Mouse (Mus musculus): Measurements from ENCODE around the gene Hectd1. TPM values are rescaled to one million over a fixed set of nuclear protein-coding genes. Genes with fewer than 3 reads are reported as not detected.

Gene Hectd1
- polyA plus RNA-seq, 1 experiment from 2014 or later = 41.7 TPM

GRCm38 (mm10) chr12:51747348-51747747 is 82.0 kb downstream of the Hectd1 start:
- H3K27me3 ChIP-seq (replicated peaks; ENCODE audit: control insufficient read depth, insufficient read depth, low read length) = no peaks in the 10 kb centered on the region
- H3K36me3 ChIP-seq (ENCODE audit: control insufficient read depth, insufficient read depth) = peaks cover 59% of the 10 kb centered on the region
- no peaks in the 10 kb centered on the region for H3K4me1 ChIP-seq (replicated peaks; ENCODE audit: control insufficient read depth, insufficient read depth, low read length)
- H3K27ac ChIP-seq (ENCODE audit: low read length) = no peak overlapping the region
- no peak overlapping the region for H3K4me2 ChIP-seq (ENCODE audit: low read length)
- 0 out of 2 replicates have a peak, but pooled peaks cover 3% of the 10 kb centered on the region for H3K9me3 ChIP-seq (ENCODE audit: control insufficient read depth, low read length)
- no peak overlapping the region for H3K9ac ChIP-seq (replicated peaks; ENCODE audit: low read depth, low read length)
- ATAC-seq = no peak
- no peak overlapping the region for H3K4me3 ChIP-seq (replicated peaks; ENCODE audit: low read length)
- WGBS = 94% methylated on average over 2 of the region's 2 CpGs

- ATAC-seq = no peak
These were observed 84.4 kb downstream of the Hectd1 start for GRCm38 (mm10) chr12:51744957-51745356.

GRCm38 (mm10) chr12:51741690-51742089 is 87.6 kb downstream of the Hectd1 start:
- no peak overlapping the region for H3K9ac ChIP-seq (replicated peaks; ENCODE audit: low read depth, low read length)
- no peaks in the 10 kb centered on the region for H3K27me3 ChIP-seq (replicated peaks; ENCODE audit: control insufficient read depth, insufficient read depth, low read length)
- no peaks in the 10 kb centered on the region for H3K4me1 ChIP-seq (replicated peaks; ENCODE audit: control insufficient read depth, insufficient read depth, low read length)
- 0 out of 2 replicates have a peak, but pooled peaks have one; percentile 19 for ATAC-seq
- H3K9me3 ChIP-seq (ENCODE audit: control insufficient read depth, low read length) = peaks cover 3% of the 10 kb centered on the region; the same call in 1 of the 2 replicates
- H3K4me3 ChIP-seq (replicated peaks; ENCODE audit: low read length) = no peak overlapping the region
- H3K27ac ChIP-seq (ENCODE audit: low read length) = no peak overlapping the region
- 87% methylated on average over 6 of the region's 6 CpGs for WGBS
- no peak overlapping the region for H3K4me2 ChIP-seq (ENCODE audit: low read length)
- H3K36me3 ChIP-seq (ENCODE audit: control insufficient read depth, insufficient read depth) = peaks cover 27% of the 10 kb centered on the region

More at GRCm38 (mm10) chr12:51744957-51745356, 84.4 kb downstream of the Hectd1 start:
- Histone ChIP-seq H3K36me3 (ENCODE audit: control insufficient read depth, insufficient read depth) (peaks cover 45% of the 10 kb centered on the region), H3K27me3 (replicated peaks; ENCODE audit: control insufficient read depth, insufficient read depth, low read length) (no peaks in the 10 kb centered on the region), H3K9ac (replicated peaks; ENCODE audit: low read depth, low read length) (no peak overlapping the region), H3K4me3 (replicated peaks; ENCODE audit: low read length) (no peak overlapping the region), H3K9me3 (ENCODE audit: control insufficient read depth, low read length) (peaks cover 3% of the 10 kb centered on the region; the same call in 1 of the 2 replicates), H3K27ac (ENCODE audit: low read length) (no peak overlapping the region), H3K4me1 (replicated peaks; ENCODE audit: control insufficient read depth, insufficient read depth, low read length) (no peaks in the 10 kb centered on the region), H3K4me2 (ENCODE audit: low read length) (no peak overlapping the region)
- 63% methylated on average over 6 of the region's 6 CpGs for WGBS

- no peak overlapping the region for H3K9ac ChIP-seq (replicated peaks; ENCODE audit: low read depth, low read length)
- no peaks in the 10 kb centered on the region for H3K27me3 ChIP-seq (replicated peaks; ENCODE audit: control insufficient read depth, insufficient read depth, low read length)
- H3K27ac ChIP-seq (ENCODE audit: low read length) = no peak overlapping the region
- H3K9me3 ChIP-seq (ENCODE audit: control insufficient read depth, low read length) = no peaks in the 10 kb centered on the region; the same call in 1 of the 2 replicates
- H3K4me2 ChIP-seq (ENCODE audit: low read length) = no peak overlapping the region
- no peak overlapping the region for H3K4me3 ChIP-seq (replicated peaks; ENCODE audit: low read length)
- peak; percentile 74 for ATAC-seq
- H3K4me1 ChIP-seq (replicated peaks; ENCODE audit: control insufficient read depth, insufficient read depth, low read length) = peaks cover 3% of the 10 kb centered on the region
- no peaks in the 10 kb centered on the region for H3K36me3 ChIP-seq (ENCODE audit: control insufficient read depth, insufficient read depth)
- 6% methylated on average over 1 of the region's 1 CpGs for WGBS
These were observed 92.5 kb downstream of the Hectd1 start for GRCm38 (mm10) chr12:51736807-51737206.

GRCm38 (mm10) chr12:51736381-51736780 is 93.0 kb downstream of the Hectd1 start:
- ATAC-seq = no peak
- Histone ChIP-seq H3K4me1 (replicated peaks; ENCODE audit: control insufficient read depth, insufficient read depth, low read length) (peaks cover 3% of the 10 kb centered on the region), H3K4me3 (replicated peaks; ENCODE audit: low read length) (no peak overlapping the region), H3K4me2 (ENCODE audit: low read length) (no peak overlapping the region), H3K36me3 (ENCODE audit: control insufficient read depth, insufficient read depth) (no peaks in the 10 kb centered on the region), H3K27ac (ENCODE audit: low read length) (no peak overlapping the region), H3K27me3 (replicated peaks; ENCODE audit: control insufficient read depth, insufficient read depth, low read length) (no peaks in the 10 kb centered on the region), H3K9me3 (ENCODE audit: control insufficient read depth, low read length) (no peaks in the 10 kb centered on the region), H3K9ac (replicated peaks; ENCODE audit: low read depth, low read length) (no peak overlapping the region)
- WGBS = 34% methylated on average over 3 of the region's 3 CpGs

- Histone ChIP-seq H3K9me3 (ENCODE audit: control insufficient read depth, low read length) (no peaks in the 10 kb centered on the region), H3K27ac (ENCODE audit: low read length) (no peak overlapping the region), H3K9ac (replicated peaks; ENCODE audit: low read depth, low read length) (no peak overlapping the region), H3K36me3 (ENCODE audit: control insufficient read depth, insufficient read depth) (no peaks in the 10 kb centered on the region), H3K4me1 (replicated peaks; ENCODE audit: control insufficient read depth, insufficient read depth, low read length) (peaks cover 3% of the 10 kb centered on the region), H3K27me3 (replicated peaks; ENCODE audit: control insufficient read depth, insufficient read depth, low read length) (no peaks in the 10 kb centered on the region), H3K4me3 (replicated peaks; ENCODE audit: low read length) (no peak overlapping the region), H3K4me2 (ENCODE audit: low read length) (no peak overlapping the region)
- WGBS = 33% methylated on average over 7 of the region's 7 CpGs
- no peak for ATAC-seq
These were observed 93.5 kb downstream of the Hectd1 start for GRCm38 (mm10) chr12:51735840-51736271.

GRCm38 (mm10) chr12:51734605-51735211 is 94.6 kb downstream of the Hectd1 start:
- no peaks in the 10 kb centered on the region for H3K36me3 ChIP-seq (ENCODE audit: control insufficient read depth, insufficient read depth)
- no peak for ATAC-seq
- H3K4me3 ChIP-seq (replicated peaks; ENCODE audit: low read length) = no peak overlapping the region
- H3K9me3 ChIP-seq (ENCODE audit: control insufficient read depth, low read length) = no peaks in the 10 kb centered on the region
- no peak overlapping the region for H3K4me2 ChIP-seq (ENCODE audit: low read length)
- 85% methylated on average over 14 of the region's 14 CpGs for WGBS
- H3K9ac ChIP-seq (replicated peaks; ENCODE audit: low read depth, low read length) = no peak overlapping the region
- H3K27me3 ChIP-seq (replicated peaks; ENCODE audit: control insufficient read depth, insufficient read depth, low read length) = no peaks in the 10 kb centered on the region
- peaks cover 3% of the 10 kb centered on the region for H3K4me1 ChIP-seq (replicated peaks; ENCODE audit: control insufficient read depth, insufficient read depth, low read length)
- no peak overlapping the region for H3K27ac ChIP-seq (ENCODE audit: low read length)

- H3K9ac ChIP-seq (replicated peaks; ENCODE audit: low read depth, low read length) = no peak overlapping the region
- H3K27me3 ChIP-seq (replicated peaks; ENCODE audit: control insufficient read depth, insufficient read depth, low read length) = no peaks in the 10 kb centered on the region
- H3K27ac ChIP-seq (ENCODE audit: low read length) = no peak overlapping the region
- H3K4me2 ChIP-seq (ENCODE audit: low read length) = no peak overlapping the region
- no peaks in the 10 kb centered on the region for H3K9me3 ChIP-seq (ENCODE audit: control insufficient read depth, low read length)
- 94% methylated on average over 9 of the region's 9 CpGs for WGBS
- H3K4me1 ChIP-seq (replicated peaks; ENCODE audit: control insufficient read depth, insufficient read depth, low read length) = no peaks in the 10 kb centered on the region
- no peak for ATAC-seq
- H3K4me3 ChIP-seq (replicated peaks; ENCODE audit: low read length) = no peak overlapping the region
- H3K36me3 ChIP-seq (ENCODE audit: control insufficient read depth, insufficient read depth) = no peaks in the 10 kb centered on the region
These were observed 99.5 kb downstream of the Hectd1 start for GRCm38 (mm10) chr12:51729827-51730226.

- no peaks in the 10 kb centered on the region for H3K4me1 ChIP-seq (replicated peaks; ENCODE audit: control insufficient read depth, insufficient read depth, low read length)
- 81% methylated on average over 11 of the region's 11 CpGs for WGBS
These were observed 100.3 kb downstream of the Hectd1 start for GRCm38 (mm10) chr12:51729058-51729457.

More at GRCm38 (mm10) chr12:51729058-51729457, 100.3 kb downstream of the Hectd1 start:
- no peak for ATAC-seq
- Histone ChIP-seq H3K4me3 (replicated peaks; ENCODE audit: low read length) (no peak overlapping the region), H3K36me3 (ENCODE audit: control insufficient read depth, insufficient read depth) (no peaks in the 10 kb centered on the region), H3K4me2 (ENCODE audit: low read length) (no peak overlapping the region), H3K9me3 (ENCODE audit: control insufficient read depth, low read length) (no peaks in the 10 kb centered on the region), H3K9ac (replicated peaks; ENCODE audit: low read depth, low read length) (no peak overlapping the region), H3K27me3 (replicated peaks; ENCODE audit: control insufficient read depth, insufficient read depth, low read length) (no peaks in the 10 kb centered on the region), H3K27ac (ENCODE audit: low read length) (no peak overlapping the region)
